Comparison of ENCODE assay signal across 20 mouse cellular contexts in genomic region chr8:34755480-34755879, GRCm38 (mm10).
"Had no signal": no experiment of that assay in that cellular context is flagged by ENCODE, and none has a peak within 500 bp of the region (broad histone marks: within the 10 kb centered on the region; RNA-seq: fewer than 3 reads in every experiment).

No protein-coding gene starts in this region.

- H3K4me2 ChIP-seq: limb, embryonic 12.5 days; limb, embryonic 15.5 days; liver, embryonic 11.5 days; lung, embryonic 14.5 days; midbrain, embryonic 12.5 days; midbrain, embryonic 15.5 days had no signal

- H3K9ac ChIP-seq: limb, embryonic 12.5 days; limb, embryonic 15.5 days; liver, embryonic 14.5 days; liver, postnatal 0 days; lung, embryonic 14.5 days; midbrain, embryonic 12.5 days; midbrain, embryonic 15.5 days had no signal

- H3K27me3 ChIP-seq: limb, embryonic 12.5 days; limb, embryonic 15.5 days; midbrain, embryonic 12.5 days; midbrain, embryonic 15.5 days had no signal

- H3K4me3 ChIP-seq: layer of hippocampus, adult 2 months; left cerebral cortex, adult 2 months; limb, embryonic 12.5 days; limb, embryonic 15.5 days; midbrain, embryonic 12.5 days; midbrain, embryonic 15.5 days; myocyte had no signal

- H3K36me3 ChIP-seq: limb, embryonic 12.5 days; limb, embryonic 15.5 days; midbrain, embryonic 12.5 days; midbrain, embryonic 15.5 days had no signal

- ATAC-seq: liver, postnatal 0 days; lung, postnatal 0 days; midbrain, embryonic 15.5 days had no signal

- DNase-seq: kidney, postnatal 25 days; layer of hippocampus, adult 9-11 months; layer of hippocampus, postnatal 36 days; left cerebral cortex, postnatal 4 days; liver, postnatal 0 days; lung, embryonic 14.5 days; thymus, adult 18-20 months; thymus, postnatal 36 days had no signal

- H3K4me1 ChIP-seq: limb, embryonic 12.5 days; limb, embryonic 15.5 days; midbrain, embryonic 12.5 days; midbrain, embryonic 15.5 days had no signal

- H3K9me3 ChIP-seq: limb, embryonic 12.5 days; limb, embryonic 15.5 days; midbrain, embryonic 12.5 days; midbrain, embryonic 15.5 days had no signal

- H3K27ac ChIP-seq: kidney, postnatal 0 days; layer of hippocampus, adult 2 months; left cerebral cortex, adult 2 months; limb, embryonic 12.5 days; limb, embryonic 15.5 days; liver, embryonic 14.5 days; macrophage; midbrain, embryonic 12.5 days; midbrain, embryonic 15.5 days had no signal
